Mouse (Mus musculus) common myeloid progenitor, adult 5-6 weeks (primary cell): ENCODE measurements at regions not wholly inside any gene's neighbourhood (a gene's known extent, or its start where the extent isn't known, plus 50 kb on each side); places are given as distances from the start of the nearest gene placed in this dataset.
A peak's percentile ranks its signal among the peaks of the same experiment; 100 is the strongest.

Experiments
- ATAC-seq: replicated peaks from 2 replicates; pipeline ENCODE4 v1.8.0; 2016; ENCODE audit warnings: low read depth, mild to moderate bottlenecking, moderate TSS enrichment, inconsistent platforms; ENCODE audit not compliant: poor library complexity, severe bottlenecking

GRCm38 (mm10) chr8:8802761-8803340 is 112.5 kb upstream of the Arglu1 start:
- no peak for ATAC-seq

GRCm38 (mm10) chr8:8802317-8802716 is 112.0 kb upstream of the Arglu1 start:
- ATAC-seq: no peak

- ATAC-seq: no peak
These were observed 111.3 kb upstream of the Arglu1 start for GRCm38 (mm10) chr8:8801578-8801977.

- no peak for ATAC-seq
These were observed 107.2 kb upstream of the Arglu1 start for GRCm38 (mm10) chr8:8797521-8797920.

- ATAC-seq: no peak
These were observed 106.6 kb upstream of the Arglu1 start for GRCm38 (mm10) chr8:8796951-8797350.

GRCm38 (mm10) chr8:8794711-8795110 is 104.4 kb upstream of the Arglu1 start:
- no peak for ATAC-seq

- ATAC-seq: no peak
These were observed 89.6 kb upstream of the Arglu1 start for GRCm38 (mm10) chr8:8779931-8780330.

- ATAC-seq: no peak
These were observed 84.2 kb upstream of the Arglu1 start for GRCm38 (mm10) chr8:8774496-8775015.

GRCm38 (mm10) chr8:8772424-8772823 is 82.1 kb upstream of the Arglu1 start:
- ATAC-seq: no peak

- no peak for ATAC-seq
These were observed 80.1 kb upstream of the Arglu1 start for GRCm38 (mm10) chr8:8770397-8770796.

- ATAC-seq: no peak
These were observed 72.0 kb upstream of the Arglu1 start for GRCm38 (mm10) chr8:8762354-8762753.

GRCm38 (mm10) chr8:8758283-8758682 is 68.0 kb upstream of the Arglu1 start:
- ATAC-seq: no peak

- no peak for ATAC-seq
These were observed 60.9 kb upstream of the Arglu1 start for GRCm38 (mm10) chr8:8751208-8751607.

- ATAC-seq: peak; percentile 84
These were observed 56.4 kb upstream of the Arglu1 start for GRCm38 (mm10) chr8:8746691-8747090.

- peak; percentile 70 for ATAC-seq
These were observed 55.4 kb upstream of the Arglu1 start for GRCm38 (mm10) chr8:8745615-8746285.
